Mouse (Mus musculus): ENCODE measurements around the gene Vrk3.

- TF ChIP-seq CTCF (IDR thresholded peaks at IDR 0.05) (peak; percentile 69), POLR2A (IDR thresholded peaks at IDR 0.05; ENCODE audit: insufficient read depth, low read depth, low read length) (no peak), EP300 (IDR thresholded peaks at IDR 0.05; ENCODE audit: insufficient read depth, low read depth, low read length) (no peak)
Measured at GRCm38 (mm10) chr7:44701921-44702320, 46.3 kb upstream of the Vrk3 start.
